Mouse (Mus musculus) T-helper 1 cell (primary cell): Measurements from ENCODE around the gene Nemf.

ENCODE experiments used
- in situ Hi-C: fragments of 300-600 bp; cut with MboI, MseI; formaldehyde crosslinking; loops from one replicate; pipeline ENCODE4 v1.15.1; 2025; ENCODE audit warnings: high pct_unique_total_duplicates

Nemf gene

GRCm38 (mm10) chr12:69318431-69318830 lies 38.5 kb downstream of the Nemf start:
- in situ Hi-C loops, result loop anchor here (25.0 kb wide), 1 partner anchor 1669 kb away; no protein-coding TSS in a partner anchor

GRCm38 (mm10) chr12:69309659-69310058 lies 47.3 kb downstream of the Nemf start:
- in situ Hi-C loops, result loop anchor here (5.0 to 25.0 kb wide), 3 partner anchors 33 to 1678 kb away; partner anchors contain the start of gene Pole2

GRCm38 (mm10) chr12:69306333-69306732 lies 50.6 kb downstream of the Nemf start:
- in situ Hi-C loops, result loop anchor here (5.0 to 25.0 kb wide), 3 partner anchors 36 to 1681 kb away; partner anchors contain the start of gene Pole2

- in situ Hi-C loops, result loop anchor here (5.0 to 25.0 kb wide), 2 partner anchors 103 to 1683 kb away; no protein-coding TSS in a partner anchor
These were observed 52.9 kb downstream of the Nemf start for GRCm38 (mm10) chr12:69304051-69304450.

GRCm38 (mm10) chr12:69302171-69302570 lies 54.8 kb downstream of the Nemf start:
- in situ Hi-C loops, result loop anchor here (5.0 to 25.0 kb wide), 2 partner anchors 105 to 1685 kb away; no protein-coding TSS in a partner anchor

- in situ Hi-C loops, result loop anchor here (5.0 to 25.0 kb wide), 2 partner anchors 107 to 1687 kb away; no protein-coding TSS in a partner anchor
These were observed 56.6 kb downstream of the Nemf start for GRCm38 (mm10) chr12:69300391-69300790.

GRCm38 (mm10) chr12:69299831-69300230 lies 57.1 kb downstream of the Nemf start:
- in situ Hi-C loops, result loop anchor here (5.0 to 25.0 kb wide), 2 partner anchors 107 to 1687 kb away; no protein-coding TSS in a partner anchor

- in situ Hi-C loops, result no loop called here
These were observed 57.7 kb downstream of the Nemf start for GRCm38 (mm10) chr12:69299231-69299630.

- in situ Hi-C loops, result no loop called here
These were observed 58.7 kb downstream of the Nemf start for GRCm38 (mm10) chr12:69298281-69298680.

GRCm38 (mm10) chr12:69297411-69298150 lies 59.4 kb downstream of the Nemf start:
- in situ Hi-C loops, result no loop called here

GRCm38 (mm10) chr12:69296511-69297410 lies 60.2 kb downstream of the Nemf start, which contains the start of gene Klhdc2:
Gene Klhdc2, plus strand, starts transcription at chr12:69296681.
- in situ Hi-C loops, result no loop called here

- in situ Hi-C loops, result no loop called here
These were observed 61.3 kb downstream of the Nemf start for GRCm38 (mm10) chr12:69295651-69296050.

- in situ Hi-C loops, result no loop called here
These were observed 62.0 kb downstream of the Nemf start for GRCm38 (mm10) chr12:69294936-69295335.

GRCm38 (mm10) chr12:69293815-69294214 lies 63.1 kb downstream of the Nemf start:
- in situ Hi-C loops, result no loop called here

GRCm38 (mm10) chr12:69292401-69292800 lies 64.6 kb downstream of the Nemf start:
- in situ Hi-C loops, result no loop called here

GRCm38 (mm10) chr12:69288699-69289098 lies 68.3 kb downstream of the Nemf start:
- in situ Hi-C loops, result no loop called here

GRCm38 (mm10) chr12:69287535-69287934 lies 69.4 kb downstream of the Nemf start:
- in situ Hi-C loops, result no loop called here

- in situ Hi-C loops, result no loop called here
These were observed 73.8 kb downstream of the Nemf start for GRCm38 (mm10) chr12:69283146-69283545.

- in situ Hi-C loops, result no loop called here
These were observed 76.0 kb downstream of the Nemf start for GRCm38 (mm10) chr12:69280915-69281314.

- in situ Hi-C loops, result no loop called here
These were observed 77.0 kb downstream of the Nemf start for GRCm38 (mm10) chr12:69279931-69280469.

GRCm38 (mm10) chr12:69268956-69269355 lies 88.0 kb downstream of the Nemf start:
- in situ Hi-C loops, result no loop called here
